ENCODE assay signal across 1 mouse cellular context in the genomic region with DNA sequence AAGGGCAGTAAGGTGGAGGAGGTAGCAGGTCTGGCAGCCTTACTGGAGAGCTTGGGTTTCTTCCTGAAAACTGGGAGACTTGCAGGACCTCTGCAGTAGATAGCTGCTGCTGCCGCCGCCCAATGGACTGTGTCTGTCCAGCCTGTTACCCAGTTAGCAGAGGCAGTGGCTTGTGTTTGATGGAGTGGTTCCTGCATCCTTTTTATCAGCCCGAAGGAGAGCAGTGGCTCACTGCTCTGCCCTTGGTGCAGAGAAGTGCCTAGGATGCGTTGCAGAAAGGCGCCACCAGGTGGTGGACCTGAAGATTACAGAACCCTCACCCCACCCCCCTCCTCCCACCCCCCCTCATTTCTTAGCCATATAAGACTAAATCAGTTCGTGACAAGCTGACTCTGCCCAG.
TF ChIP-seq lines count a peak whose summit lies in the region.

No protein-coding gene starts in this region.

TF ChIP-seq in MEL, 35 proteins besides CTCF, POLR2A, EP300 and RAD21 (continued from another document):
- no peak for TF ChIP-seq E2F4 (IDR thresholded peaks at IDR 0.05; ENCODE audit: borderline replicate concordance, low read depth, low read length)
- TF ChIP-seq SIN3A (IDR thresholded peaks at IDR 0.05; ENCODE audit: low read length), result peak; percentile 39; the same call in 1 of the 2 replicates
- peak; percentile 60 for TF ChIP-seq SMC3 (IDR thresholded peaks at IDR 0.05; ENCODE audit: low read depth, low read length)
- TF ChIP-seq TAL1 (IDR thresholded peaks at IDR 0.05; ENCODE audit: low read length), result no peak
- TF ChIP-seq ETS1 (IDR thresholded peaks at IDR 0.05; ENCODE audit: low read depth, low read length), result no peak
- TF ChIP-seq MAX (IDR thresholded peaks at IDR 0.05; ENCODE audit: low read length), result no peak
- TF ChIP-seq MXI1 (IDR thresholded peaks at IDR 0.05; ENCODE audit: low read depth, low read length), result no peak
- no peak for TF ChIP-seq TCF12 (IDR thresholded peaks at IDR 0.05; ENCODE audit: low read depth, low read length)
- no peak for TF ChIP-seq POLR2AphosphoS2 (IDR thresholded peaks at IDR 0.05; ENCODE audit: low read length)
- no peak for TF ChIP-seq TBP (IDR thresholded peaks at IDR 0.05; ENCODE audit: low read depth, low read length)
- no peak for TF ChIP-seq USF2 (IDR thresholded peaks at IDR 0.05; ENCODE audit: borderline replicate concordance in 1 of 2, insufficient read depth in 1 of 2, low read depth in 1 of 2, low read length in 2 of 2)
- TF ChIP-seq ZC3H11A (IDR thresholded peaks at IDR 0.05; ENCODE audit: low read depth, low read length), result peak; percentile 48; the same call in 1 of the 2 replicates
- TF ChIP-seq MAFK (IDR thresholded peaks at IDR 0.05; ENCODE audit: borderline replicate concordance, low read depth, low read length), result no peak
- TF ChIP-seq NRF1 (IDR thresholded peaks at IDR 0.05; ENCODE audit: insufficient read depth, low read depth, low read length, poor library complexity, severe bottlenecking), result no peak
- no peak for TF ChIP-seq CHD2 (IDR thresholded peaks at IDR 0.05; ENCODE audit: low read length)
- TF ChIP-seq RCOR1 (IDR thresholded peaks at IDR 0.05; ENCODE audit: low read depth, low read length), result no peak
- no peak for TF ChIP-seq ZKSCAN1 (IDR thresholded peaks at IDR 0.05; ENCODE audit: low read depth, low read length)
- TF ChIP-seq MEF2A (IDR thresholded peaks at IDR 0.05; ENCODE audit: extremely low read depth, insufficient replicate concordance, low read depth, low read length, poor library complexity, severe bottlenecking), result no peak
- no peak for TF ChIP-seq ELF1 (IDR thresholded peaks at IDR 0.05; ENCODE audit: low read depth, low read length)
- TF ChIP-seq MAZ (IDR thresholded peaks at IDR 0.05; ENCODE audit: low read depth, low read length), result peak; percentile 70; the same call in 1 of the 2 replicates
